Mouse (Mus musculus): Measurements from ENCODE around the gene Exoc4. TPM values are rescaled to one million over a fixed set of nuclear protein-coding genes. Genes with fewer than 3 reads are reported as not detected.

Exoc4 gene
- total and polyA plus RNA-seq, 3 experiments = 31.2 to 46.4 (median 41.9) TPM

GRCm38 (mm10) chr6:33468480-33468879 lies 219.6 kb downstream of the Exoc4 start:
- dilution Hi-C loops (cut with MboI; ENCODE audit: extremely low pct_ligation_motif_present, extremely low pct_unique_long_range_greater_than_20kb, low sequenced_read_pairs) = no loop called here
- H3K27me3 ChIP-seq (replicated peaks) = no peaks in the 10 kb centered on the region
- no peaks in the 10 kb centered on the region for H3K36me3 ChIP-seq (replicated peaks in 1 of 2; ENCODE audit: control insufficient read depth in 1 of 2, insufficient read depth in 1 of 2, low read length in 1 of 2)
- H3K4me2 ChIP-seq (ENCODE audit: insufficient read depth, low read depth, poor library complexity, severe bottlenecking) = no peak overlapping the region
- H3K79me2 ChIP-seq (replicated peaks; ENCODE audit: control insufficient read depth, extremely low read depth, insufficient read depth, poor library complexity, severe bottlenecking) = no peaks in the 10 kb centered on the region
- H3K9ac ChIP-seq (ENCODE audit: insufficient read depth, low read depth) = no peak overlapping the region
- in situ Hi-C loops (cut with MboI; ENCODE audit: low pct_ligation_motif_present, low pct_unique_long_range_greater_than_20kb, low sequenced_read_pairs) = no loop called here
- H3K4me3 ChIP-seq (replicated peaks in 1 of 3; ENCODE audit: low read depth in 2 of 3, low read length in 2 of 3, poor library complexity in 1 of 3) = no peak overlapping the region
- H3K27ac ChIP-seq (ENCODE audit: insufficient read depth, low read depth) = no peak overlapping the region
- no peak for TF ChIP-seq ZC3H11A (IDR thresholded peaks at IDR 0.05; ENCODE audit: low read depth, low read length)
- no peak for TF ChIP-seq JUN (IDR thresholded peaks at IDR 0.05; ENCODE audit: insufficient read depth, low read depth, low read length)
- no peak for TF ChIP-seq TCF12 (IDR thresholded peaks at IDR 0.05; ENCODE audit: low read depth, low read length)
- TF ChIP-seq CHD1 (IDR thresholded peaks at IDR 0.05; ENCODE audit: low read depth, low read length) = no peak
- TF ChIP-seq MAFK (IDR thresholded peaks at IDR 0.05; ENCODE audit: insufficient replicate concordance, low read length) = no peak
- TF ChIP-seq POLR2AphosphoS2 (IDR thresholded peaks at IDR 0.05; ENCODE audit: low read depth, low read length) = no peak
- TF ChIP-seq MEF2A (IDR thresholded peaks at IDR 0.05; ENCODE audit: borderline replicate concordance, low read depth, low read length) = no peak
- TF ChIP-seq JUND (conservative IDR thresholded peaks at IDR 0.05; ENCODE audit: low read depth, low read length) = no peak
- TF ChIP-seq TBP (conservative IDR thresholded peaks at IDR 0.05; ENCODE audit: low read depth, low read length) = no peak
- TF ChIP-seq MYC (IDR thresholded peaks at IDR 0.05; ENCODE audit: low read depth, low read length) = no peak
- TF ChIP-seq CTCF (conservative IDR thresholded peaks at IDR 0.05 in 1 of 2, IDR thresholded peaks at IDR 0.05 in 1 of 2; ENCODE audit: low read depth in 2 of 2, low read length in 2 of 2) = no peak
- no peak for TF ChIP-seq BHLHE40 (IDR thresholded peaks at IDR 0.05; ENCODE audit: low read depth, low read length)
- no peak for TF ChIP-seq SIN3A (IDR thresholded peaks at IDR 0.05; ENCODE audit: low read length)
- TF ChIP-seq SMC3 (IDR thresholded peaks at IDR 0.05; ENCODE audit: low read depth, low read length) = no peak
- no peak for TF ChIP-seq ZMIZ1 (IDR thresholded peaks at IDR 0.05; ENCODE audit: low read depth, low read length)
- TF ChIP-seq KAT2A (IDR thresholded peaks at IDR 0.05; ENCODE audit: insufficient replicate concordance, low read length) = no peak
- no peak for TF ChIP-seq E2F4 (IDR thresholded peaks at IDR 0.05; ENCODE audit: insufficient replicate concordance, low read depth, low read length)
- no peak for TF ChIP-seq MAX (IDR thresholded peaks at IDR 0.05; ENCODE audit: low read length)
- TF ChIP-seq EP300 (IDR thresholded peaks at IDR 0.05; ENCODE audit: low read length) = no peak
- DNase-seq (ENCODE audit: extremely low read depth) = no peak
- no peaks in the 10 kb centered on the region for H3K9me3 ChIP-seq (replicated peaks; ENCODE audit: low read length)
- no peaks in the 10 kb centered on the region for H3K4me1 ChIP-seq (ENCODE audit: control insufficient read depth in 1 of 2, insufficient read depth in 2 of 2)

- no peak overlapping the region for H3K4me3 ChIP-seq (replicated peaks in 1 of 3; ENCODE audit: low read depth in 2 of 3, low read length in 2 of 3, poor library complexity in 1 of 3)
- no peak overlapping the region for H3K9ac ChIP-seq (ENCODE audit: insufficient read depth, low read depth)
- TF ChIP-seq CHD1 (IDR thresholded peaks at IDR 0.05; ENCODE audit: low read depth, low read length) (no peak), KAT2A (IDR thresholded peaks at IDR 0.05; ENCODE audit: insufficient replicate concordance, low read length) (no peak), JUN (IDR thresholded peaks at IDR 0.05; ENCODE audit: insufficient read depth, low read depth, low read length) (no peak)
- in situ Hi-C loops (cut with MboI; ENCODE audit: low pct_ligation_motif_present, low pct_unique_long_range_greater_than_20kb, low sequenced_read_pairs) = no loop called here
- no peak overlapping the region for H3K27ac ChIP-seq (ENCODE audit: insufficient read depth, low read depth)
- dilution Hi-C loops (cut with MboI; ENCODE audit: extremely low pct_ligation_motif_present, extremely low pct_unique_long_range_greater_than_20kb, low sequenced_read_pairs) = no loop called here
- no peaks in the 10 kb centered on the region for H3K4me1 ChIP-seq (ENCODE audit: control insufficient read depth in 1 of 2, insufficient read depth in 2 of 2)
- H3K79me2 ChIP-seq (replicated peaks; ENCODE audit: control insufficient read depth, extremely low read depth, insufficient read depth, poor library complexity, severe bottlenecking) = no peaks in the 10 kb centered on the region
- H3K27me3 ChIP-seq (replicated peaks) = no peaks in the 10 kb centered on the region
- H3K9me3 ChIP-seq (replicated peaks; ENCODE audit: low read length) = no peaks in the 10 kb centered on the region
- no peak overlapping the region for H3K4me2 ChIP-seq (ENCODE audit: insufficient read depth, low read depth, poor library complexity, severe bottlenecking)
- DNase-seq (ENCODE audit: extremely low read depth) = no peak
- peaks cover 0 to 8% of the 10 kb centered on the region in 2 experiments for H3K36me3 ChIP-seq (replicated peaks in 1 of 2; ENCODE audit: control insufficient read depth in 1 of 2, insufficient read depth in 1 of 2, low read length in 1 of 2)
Measured at GRCm38 (mm10) chr6:33476134-33476533, 227.2 kb downstream of the Exoc4 start.
